Mouse (Mus musculus) layer of hippocampus, adult 11-12 months (tissue): Measurements from ENCODE around the gene Olfr906.

Experiments used
- DNase-seq: peaks from one replicate; pipeline ENCODE4 v3.0.0; 2022; ENCODE audit warnings: low spot score

The Olfr906 gene

DNA sequence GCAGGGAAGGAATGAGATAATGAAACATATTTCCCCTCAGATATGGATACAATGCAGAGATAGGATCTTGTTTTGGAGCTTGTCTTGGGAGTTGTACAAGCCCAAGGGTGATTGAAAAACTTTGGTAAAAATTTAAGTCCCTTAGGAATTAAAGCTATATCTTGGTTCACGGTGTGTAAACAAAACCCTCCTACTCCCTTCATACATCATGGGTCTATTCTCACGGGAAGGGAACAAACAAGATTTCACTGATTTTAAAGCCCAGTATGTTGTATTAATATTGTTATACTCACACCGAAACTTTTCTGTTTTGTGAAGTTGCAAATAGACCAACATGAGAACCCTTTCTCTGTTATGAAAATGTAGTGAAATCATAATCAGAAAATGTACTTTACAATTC is at the start of gene Olfr906:
Olfr906 (plus strand) TSS at position 301 of the 400 bp plus-strand sequence.
- DNase-seq = no peak

DNA sequence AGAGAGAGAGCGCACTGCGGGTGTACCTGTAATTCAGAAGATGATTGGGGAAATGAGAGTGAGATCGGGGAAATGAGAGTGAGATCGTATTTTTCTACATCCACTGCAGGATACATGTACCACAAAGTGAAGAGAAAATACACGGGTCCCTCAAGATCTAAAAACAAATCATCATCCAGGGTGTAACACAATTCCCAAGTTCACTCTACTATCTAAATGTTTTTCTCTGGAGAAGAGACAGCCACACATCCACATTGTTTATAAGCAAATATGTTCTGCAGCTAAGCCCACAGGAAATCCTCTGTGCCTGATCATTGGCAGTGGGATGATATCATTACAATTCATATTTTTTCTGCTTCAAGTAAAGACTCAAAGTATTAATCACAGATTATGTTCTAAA is 39.5 kb upstream of the Olfr906 start, which contains the start of gene Olfr902:
Olfr902 (plus strand) TSS at position 301 of the 400 bp plus-strand sequence.
- DNase-seq = no peak

DNA sequence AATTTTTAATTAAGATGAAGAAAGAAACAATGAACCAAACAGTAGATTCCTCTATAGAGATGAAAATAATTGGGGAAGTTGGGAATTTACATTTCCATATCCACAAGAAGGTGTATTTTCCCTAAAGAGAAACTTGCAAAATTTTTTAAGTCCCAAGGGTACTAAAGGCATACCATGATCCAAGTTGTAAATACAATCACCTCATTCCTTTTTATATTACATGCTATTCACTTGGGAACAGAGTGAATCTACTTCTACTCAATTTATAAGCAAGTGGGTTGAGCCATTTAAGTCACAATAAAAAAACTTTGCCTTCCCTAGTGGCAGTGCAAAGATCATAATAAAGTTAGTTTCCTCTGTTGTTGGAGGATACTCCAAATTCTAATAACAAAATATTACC is 24.0 kb upstream of the Olfr906 start, which contains the start of gene Olfr904:
Olfr904 (plus strand) TSS at position 301 of the 400 bp plus-strand sequence.
- DNase-seq = no peak

DNA sequence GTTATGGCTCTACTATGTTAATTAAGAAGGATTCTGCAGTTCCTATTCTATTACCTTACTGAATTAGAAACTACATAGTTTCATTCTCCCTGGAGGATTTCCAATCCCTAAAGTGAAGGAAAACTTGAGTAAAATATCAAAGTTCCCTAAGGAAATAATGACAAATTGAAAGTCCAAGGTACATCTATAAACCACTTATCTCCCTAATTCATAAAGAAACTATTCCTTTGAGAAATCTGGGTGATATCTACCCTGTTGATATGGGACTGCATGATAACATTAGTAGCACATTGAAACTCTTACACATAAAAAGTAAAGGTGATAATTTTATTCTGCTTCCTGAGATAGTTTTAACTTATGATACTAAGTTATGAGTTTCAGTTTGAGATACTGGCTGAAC is 16.1 kb upstream of the Olfr906 start, which contains the start of gene Olfr905:
Olfr905 (plus strand) TSS at position 301 of the 400 bp plus-strand sequence.
- no peak for DNase-seq

GRCm38 (mm10) chr9:38495501-38495900 is 8.6 kb downstream of the Olfr906 start, which contains the start of gene Olfr907:
Gene Olfr907, plus strand, starts transcription at chr9:38495801.
- DNase-seq = no peak

- no peak for DNase-seq
Measured at GRCm38 (mm10) chr9:38512353-38512752, 25.5 kb downstream of the Olfr906 start.

GRCm38 (mm10) chr9:38521280-38521679 is 34.4 kb downstream of the Olfr906 start, which contains the start of gene Olfr911-ps1:
Gene Olfr911-ps1, plus strand, starts transcription at chr9:38521580.
- DNase-seq = no peak

GRCm38 (mm10) chr9:38537549-38537948 is 50.7 kb downstream of the Olfr906 start, which contains the start of gene Olfr910:
Gene Olfr910, plus strand, starts transcription at chr9:38537849.
- DNase-seq = no peak
